Mouse (Mus musculus): ENCODE results near the gene Tcp1. TPM values are rescaled to one million over a fixed set of nuclear protein-coding genes. Genes with fewer than 3 reads are reported as not detected.
A peak's percentile ranks its signal among the peaks of the same experiment; 100 is the strongest.
"Not testable (repeated sequence)": the region's sequence is repeated elsewhere in the genome, so short reads cannot be mapped to it uniquely, and the experiment has no call there.

Gene Tcp1
- polyA plus RNA-seq, 1 experiment: 266 TPM

DNA sequence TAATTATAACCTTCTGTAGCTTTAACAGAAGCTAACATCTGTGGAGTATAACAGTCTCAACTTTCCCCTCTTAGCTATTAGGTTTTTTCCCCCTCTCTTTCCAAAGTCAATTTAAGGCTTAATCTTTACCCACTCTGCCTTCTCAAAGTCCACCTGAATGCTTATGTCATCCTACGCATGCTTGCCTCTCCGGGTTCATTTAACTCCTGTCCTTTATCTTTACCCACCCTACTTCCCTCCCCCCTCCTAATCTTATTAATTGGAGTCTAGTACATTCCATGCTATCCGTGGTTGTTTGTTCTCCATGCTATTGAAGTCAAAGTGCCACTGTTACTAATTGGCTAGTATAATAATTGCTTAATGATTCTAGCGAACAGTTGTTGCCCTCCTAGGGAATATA lies 20.2 kb downstream of the Tcp1 start:
- H3K79me2 ChIP-seq (ENCODE audit: control insufficient read depth, insufficient read depth): no peaks in the 10 kb centered on the region
- H3K27me3 ChIP-seq (ENCODE audit: control insufficient read depth, insufficient read depth, insufficient read length): no peaks in the 10 kb centered on the region
- no peak overlapping the region for H3ac ChIP-seq (ENCODE audit: control insufficient read depth, insufficient read length, low read depth)
- TF ChIP-seq MYOG (IDR thresholded peaks at IDR 0.05; ENCODE audit: control insufficient read depth, extremely low read depth, insufficient read length): no peak
- no peak for TF ChIP-seq MAX (IDR thresholded peaks at IDR 0.05)
- TF ChIP-seq CTCF (IDR thresholded peaks at IDR 0.05; ENCODE audit: control insufficient read depth, insufficient read depth, insufficient read length): no peak
- no peak overlapping the region for H3K4me3 ChIP-seq (ENCODE audit: insufficient read depth, poor library complexity, severe bottlenecking)
- H3K79me3 ChIP-seq (ENCODE audit: low read depth): no peaks in the 10 kb centered on the region
- no peaks in the 10 kb centered on the region for H3K36me3 ChIP-seq (ENCODE audit: control insufficient read depth, insufficient read depth)

DNA sequence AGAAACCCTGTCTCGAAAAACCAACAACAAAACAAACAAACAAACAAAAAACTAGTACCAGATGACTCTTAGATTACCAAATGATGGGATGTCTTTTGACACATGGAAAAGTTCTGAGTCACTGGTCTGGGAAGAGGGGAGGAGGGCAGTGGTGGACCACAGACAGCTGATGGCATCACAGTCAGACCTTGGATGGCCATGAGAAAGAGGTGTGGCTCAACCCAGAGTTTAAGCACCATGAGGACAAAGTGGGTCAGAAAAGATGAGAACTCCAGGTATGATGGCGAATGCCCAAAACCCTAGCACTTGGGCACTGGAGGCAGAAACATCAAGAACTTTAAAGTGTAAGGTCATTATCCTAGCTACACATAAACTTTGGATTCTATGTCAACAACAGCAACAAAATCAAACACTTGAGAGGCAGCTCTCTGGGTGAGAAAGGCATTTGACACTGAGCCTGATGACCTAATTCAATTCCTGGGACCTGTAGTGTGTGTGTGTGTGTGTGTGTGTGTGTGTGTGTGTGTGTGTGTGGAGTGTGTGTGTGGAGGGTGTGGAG lies 22.0 kb downstream of the Tcp1 start:
- Histone ChIP-seq H3ac (ENCODE audit: control insufficient read depth, insufficient read length, low read depth) (no peak overlapping the region), H3K79me3 (ENCODE audit: low read depth) (no peaks in the 10 kb centered on the region), H3K36me3 (ENCODE audit: control insufficient read depth, insufficient read depth) (no peaks in the 10 kb centered on the region), H3K4me3 (ENCODE audit: insufficient read depth, poor library complexity, severe bottlenecking) (no peak overlapping the region), H3K27me3 (ENCODE audit: control insufficient read depth, insufficient read depth, insufficient read length) (no peaks in the 10 kb centered on the region), H3K79me2 (ENCODE audit: control insufficient read depth, insufficient read depth) (no peaks in the 10 kb centered on the region)
- TF ChIP-seq USF1 (IDR thresholded peaks at IDR 0.05; ENCODE audit: low read depth): no peak
- TF ChIP-seq MYOD1 (IDR thresholded peaks at IDR 0.05; ENCODE audit: control insufficient read depth, insufficient read length, low read depth): no peak
- no peak for TF ChIP-seq CTCF (IDR thresholded peaks at IDR 0.05; ENCODE audit: control insufficient read depth, insufficient read depth, insufficient read length)
- no peak for TF ChIP-seq FOSL1 (IDR thresholded peaks at IDR 0.05; ENCODE audit: insufficient read depth, low read length, poor library complexity, severe bottlenecking)
- TF ChIP-seq MAX (IDR thresholded peaks at IDR 0.05): no peak
- TF ChIP-seq MYOG (IDR thresholded peaks at IDR 0.05; ENCODE audit: control insufficient read depth, extremely low read depth, insufficient read length): no peak
- no peak for TF ChIP-seq CEBPB (IDR thresholded peaks at IDR 0.05; ENCODE audit: low read depth)

DNA sequence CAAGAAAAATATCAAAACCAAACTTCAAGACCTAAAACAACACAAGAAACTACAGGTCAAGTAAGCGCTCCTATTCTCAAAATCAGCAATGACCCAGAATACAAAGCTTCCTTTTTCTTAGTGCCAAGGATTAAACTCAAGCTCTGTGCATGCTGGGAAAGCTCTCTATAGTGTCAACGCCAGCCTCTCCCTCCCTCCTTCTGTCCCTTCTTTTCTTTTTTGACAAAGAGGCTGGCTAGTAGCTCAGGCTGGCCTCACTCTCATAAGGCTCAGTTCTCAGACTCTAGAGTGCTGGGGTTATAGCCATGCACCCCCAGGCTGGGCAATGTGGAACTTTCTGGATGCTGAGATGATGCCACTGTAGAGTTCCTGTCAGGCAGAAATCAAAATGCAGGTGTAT lies 22.6 kb downstream of the Tcp1 start:
- Histone ChIP-seq H3ac (ENCODE audit: control insufficient read depth, insufficient read length, low read depth) (no peak overlapping the region), H3K79me2 (ENCODE audit: control insufficient read depth, insufficient read depth) (no peaks in the 10 kb centered on the region), H3K79me3 (ENCODE audit: low read depth) (no peaks in the 10 kb centered on the region), H3K36me3 (ENCODE audit: control insufficient read depth, insufficient read depth) (peaks cover 6% of the 10 kb centered on the region), H3K27me3 (ENCODE audit: control insufficient read depth, insufficient read depth, insufficient read length) (no peaks in the 10 kb centered on the region), H3K4me3 (ENCODE audit: insufficient read depth, poor library complexity, severe bottlenecking) (no peak overlapping the region)
- TF ChIP-seq CEBPB (IDR thresholded peaks at IDR 0.05; ENCODE audit: low read depth) (no peak), MYOD1 (IDR thresholded peaks at IDR 0.05; ENCODE audit: control insufficient read depth, insufficient read length, low read depth) (no peak), MAX (IDR thresholded peaks at IDR 0.05) (no peak), MYOG (IDR thresholded peaks at IDR 0.05; ENCODE audit: control insufficient read depth, extremely low read depth, insufficient read length) (no peak), FOSL1 (IDR thresholded peaks at IDR 0.05; ENCODE audit: insufficient read depth, low read length, poor library complexity, severe bottlenecking) (no peak), USF1 (IDR thresholded peaks at IDR 0.05; ENCODE audit: low read depth) (no peak), CTCF (IDR thresholded peaks at IDR 0.05; ENCODE audit: control insufficient read depth, insufficient read depth, insufficient read length) (no peak)

DNA sequence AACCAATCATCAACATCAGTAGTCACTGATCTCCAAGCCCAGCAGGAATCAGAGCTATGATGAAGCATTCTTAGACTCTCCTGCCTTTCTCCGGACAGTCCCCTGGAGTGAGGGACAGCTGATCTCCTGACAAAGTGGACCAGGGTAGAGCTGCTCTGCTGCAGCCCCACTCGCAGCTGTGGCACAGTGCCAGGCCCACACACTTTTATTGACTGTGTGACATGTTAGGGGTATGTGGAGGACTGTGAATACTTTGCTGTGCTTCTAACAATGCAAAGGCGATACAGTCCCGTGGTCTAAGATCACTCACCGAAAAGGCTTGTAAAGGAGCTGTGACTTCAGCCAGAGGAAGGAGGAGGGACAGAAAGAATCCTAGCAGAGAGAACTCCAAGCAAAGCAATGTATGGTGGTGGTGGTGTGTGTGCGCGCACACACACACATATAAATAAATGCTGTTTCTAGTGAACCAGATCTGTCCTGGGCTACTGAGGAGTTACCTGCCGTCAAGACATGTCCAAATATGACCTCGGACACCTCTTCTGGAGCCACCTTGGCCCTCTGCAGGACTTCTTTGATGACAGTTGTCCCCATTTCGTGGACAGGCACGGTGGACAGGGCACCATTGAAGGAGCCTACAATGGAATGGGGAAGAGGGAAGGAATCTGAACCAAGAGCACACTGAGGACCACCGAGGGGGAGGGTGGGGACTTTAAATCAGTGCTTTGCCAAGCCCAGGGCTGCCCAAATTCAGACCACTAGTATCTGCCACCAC lies 24.1 kb downstream of the Tcp1 start:
- H3K36me3 ChIP-seq (ENCODE audit: control insufficient read depth, insufficient read depth): peaks cover 15% of the 10 kb centered on the region
- H3K79me3 ChIP-seq (ENCODE audit: low read depth); H3K79me2 ChIP-seq (ENCODE audit: control insufficient read depth, insufficient read depth); H3K27me3 ChIP-seq (ENCODE audit: control insufficient read depth, insufficient read depth, insufficient read length); H3ac ChIP-seq (ENCODE audit: control insufficient read depth, insufficient read length, low read depth); H3K4me3 ChIP-seq (ENCODE audit: insufficient read depth, poor library complexity, severe bottlenecking): not testable (repeated sequence)

DNA sequence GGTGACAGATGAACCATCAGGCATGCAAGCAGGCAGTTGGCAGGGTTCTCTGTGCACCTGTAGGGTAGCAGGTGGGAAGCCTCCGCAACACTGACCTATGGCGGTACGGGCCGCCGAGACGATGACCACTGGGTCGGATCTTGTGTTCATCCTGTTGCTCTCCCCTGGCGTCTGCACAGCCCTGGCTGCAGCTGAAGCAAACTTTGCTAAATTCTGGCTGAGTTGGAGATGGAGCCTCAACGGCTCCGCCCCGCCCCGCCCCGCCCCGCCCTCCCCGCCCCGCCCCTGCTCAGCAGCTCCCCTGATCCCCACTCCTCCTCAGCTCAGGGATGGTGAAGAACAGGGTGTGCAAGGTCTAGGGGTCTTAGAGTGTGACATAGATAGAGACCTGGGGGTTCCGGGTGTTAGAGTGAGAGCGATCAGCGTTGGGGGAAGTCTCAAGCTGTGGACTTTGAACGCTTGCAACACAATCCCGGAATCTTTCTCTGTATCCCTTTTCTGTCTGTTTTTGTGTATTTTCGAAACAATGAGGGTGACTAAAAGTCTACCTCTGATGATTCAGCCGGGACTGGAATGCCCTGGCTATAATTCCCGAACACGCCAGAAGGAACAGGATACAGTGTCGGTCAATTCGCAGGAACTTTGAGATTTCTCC lies 24.8 kb downstream of the Tcp1 start, which contains the start of gene Acat3:
TSS of gene Acat3 (minus strand) at position 450 of the 655 bp plus-strand sequence.
- no peak within 1 kb of the TSS for H3K4me3 ChIP-seq (ENCODE audit: insufficient read depth, poor library complexity, severe bottlenecking)
- no peaks in the 10 kb centered on the region for H3K79me3 ChIP-seq (ENCODE audit: low read depth)
- H3ac ChIP-seq (ENCODE audit: control insufficient read depth, insufficient read length, low read depth): peak within 1 kb of the TSS; percentile 63
- H3K79me2 ChIP-seq (ENCODE audit: control insufficient read depth, insufficient read depth): no peaks in the 10 kb centered on the region
- no peak for TF ChIP-seq CTCF (IDR thresholded peaks at IDR 0.05; ENCODE audit: control insufficient read depth, insufficient read depth, insufficient read length)
- TF ChIP-seq MYOD1 (IDR thresholded peaks at IDR 0.05; ENCODE audit: control insufficient read depth, insufficient read length, low read depth): no peak
- no peak for TF ChIP-seq MAX (IDR thresholded peaks at IDR 0.05)
- TF ChIP-seq MYOG (IDR thresholded peaks at IDR 0.05; ENCODE audit: control insufficient read depth, extremely low read depth, insufficient read length): no peak
- TF ChIP-seq USF1 (IDR thresholded peaks at IDR 0.05; ENCODE audit: low read depth): no peak
- no peak for TF ChIP-seq FOSL1 (IDR thresholded peaks at IDR 0.05; ENCODE audit: insufficient read depth, low read length, poor library complexity, severe bottlenecking)
- no peak for TF ChIP-seq CEBPB (IDR thresholded peaks at IDR 0.05; ENCODE audit: low read depth)
- H3K27me3 ChIP-seq (ENCODE audit: control insufficient read depth, insufficient read depth, insufficient read length): no peaks in the 10 kb centered on the region
- peaks cover 22% of the 10 kb centered on the region for H3K36me3 ChIP-seq (ENCODE audit: control insufficient read depth, insufficient read depth)

All from C2C12 (cell line).